Mouse (Mus musculus) adrenal gland, adult 10 weeks (tissue): Measurements from ENCODE around the gene Kdelr3. TPM values are rescaled to one million over a fixed set of nuclear protein-coding genes. Genes with fewer than 3 reads are reported as not detected.

ENCODE experiments used
- polyA plus RNA-seq: library from polyadenylated mRNA; stranded (reverse); fragments of 350-450 nt; fragmentation: Illumina TruSeq; extraction: RNeasy Lipid Tissue Mini Kit (QIAGEN cat#74804); gene quantifications from one replicate; pipeline ENCODE4 v1.2.3, GENCODE M21; 2014; ENCODE audit warnings: low read depth, low replicate concordance

Kdelr3 gene
- 2.3 TPM for polyA plus RNA-seq

DNA sequence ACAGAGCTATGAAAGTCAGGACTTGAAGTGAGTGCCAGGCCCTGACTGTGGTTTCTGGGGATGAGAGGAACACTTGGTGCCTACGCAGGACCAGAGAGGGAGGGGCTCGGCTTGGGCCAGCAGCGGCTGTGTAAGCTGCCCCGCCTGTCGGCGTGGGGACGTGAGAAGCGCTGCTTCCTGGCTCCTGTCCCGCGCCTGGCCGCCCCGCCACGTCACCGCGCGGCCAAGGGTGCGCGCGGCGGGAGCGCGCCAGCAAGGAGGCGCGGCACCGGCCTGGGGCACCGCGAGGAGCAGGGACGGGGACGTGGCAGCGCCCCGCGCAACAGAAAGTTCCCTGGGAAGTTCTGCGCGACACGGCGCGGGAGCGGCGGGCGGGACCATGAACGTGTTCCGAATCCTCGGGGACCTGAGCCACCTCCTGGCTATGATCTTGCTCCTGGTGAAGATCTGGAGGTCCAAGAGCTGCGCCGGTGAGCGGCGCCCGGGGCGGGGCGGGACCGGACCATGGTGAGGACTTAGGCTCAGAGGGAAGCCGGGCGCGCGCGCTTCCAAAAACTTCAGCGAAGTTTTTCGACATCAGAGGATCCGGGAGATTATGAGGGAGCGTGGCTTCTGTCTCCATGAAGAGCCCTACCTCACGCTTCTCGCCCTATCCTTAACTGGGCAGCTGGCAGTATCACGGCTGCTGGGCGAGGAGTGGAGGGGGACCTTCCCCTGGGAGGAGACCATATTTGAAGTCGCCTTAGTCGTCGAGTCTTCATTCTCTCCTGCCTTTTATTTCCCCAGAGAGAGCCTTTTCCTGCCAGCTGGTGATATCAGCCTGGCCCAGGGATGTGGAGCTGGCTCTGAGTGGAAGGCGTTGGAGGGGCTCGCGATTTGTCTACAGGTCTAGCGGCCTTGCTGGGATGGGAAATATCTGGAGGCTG lies at the start of gene Kdelr3:
Gene Kdelr3, plus strand, starts transcription at position 241 of the 926 bp plus-strand sequence.

GRCm38 (mm10) chr15:79504707-79505452 lies 11.3 kb upstream of the Kdelr3 start, which contains the start of gene Kcnj4:
Kcnj4 (minus strand) TSS chr15:79505241.

GRCm38 (mm10) chr15:79546410-79547288 lies 30.4 kb downstream of the Kdelr3 start, which contains the start of gene Ddx17:
Ddx17 (minus strand) TSS chr15:79546741.

Other genes starting within 250 kb of the Kdelr3 start
- not detected for gene Baiap2l2, start 230.9 kb upstream of the Kdelr3 start, polyA plus RNA-seq
- 0.41 TPM for gene Pla2g6, start 188.0 kb upstream of the Kdelr3 start, polyA plus RNA-seq
- 1.6 TPM for gene Maff, start 169.8 kb upstream of the Kdelr3 start, polyA plus RNA-seq
- 11.0 TPM for gene Tmem184b, start 112.8 kb upstream of the Kdelr3 start, polyA plus RNA-seq
- 20.4 TPM for gene Csnk1e, start 60.8 kb upstream of the Kdelr3 start, polyA plus RNA-seq
- not detected for gene Kcnj4, start 11.2 kb upstream of the Kdelr3 start, polyA plus RNA-seq
- gene Ddx17, start 30.3 kb downstream of the Kdelr3 start, polyA plus RNA-seq, result 281 TPM
- gene Dmc1, start 88.7 kb downstream of the Kdelr3 start, polyA plus RNA-seq, result 9.0 TPM
- 1.7 TPM for gene Fam227a, start 142.5 kb downstream of the Kdelr3 start, polyA plus RNA-seq
- gene Cby1, start 142.8 kb downstream of the Kdelr3 start, polyA plus RNA-seq, result 0.93 TPM
- gene Tomm22, start 154.4 kb downstream of the Kdelr3 start, polyA plus RNA-seq, result 276 TPM
- 17.4 TPM for gene Josd1, start 171.5 kb downstream of the Kdelr3 start, polyA plus RNA-seq
- gene Gtpbp1, start 174.4 kb downstream of the Kdelr3 start, polyA plus RNA-seq, result 1.9 TPM
- 4.4 TPM for gene Sun2, start 226.1 kb downstream of the Kdelr3 start, polyA plus RNA-seq